Mouse (Mus musculus): ENCODE data around the gene Arhgef40.

The Arhgef40 gene

DNA sequence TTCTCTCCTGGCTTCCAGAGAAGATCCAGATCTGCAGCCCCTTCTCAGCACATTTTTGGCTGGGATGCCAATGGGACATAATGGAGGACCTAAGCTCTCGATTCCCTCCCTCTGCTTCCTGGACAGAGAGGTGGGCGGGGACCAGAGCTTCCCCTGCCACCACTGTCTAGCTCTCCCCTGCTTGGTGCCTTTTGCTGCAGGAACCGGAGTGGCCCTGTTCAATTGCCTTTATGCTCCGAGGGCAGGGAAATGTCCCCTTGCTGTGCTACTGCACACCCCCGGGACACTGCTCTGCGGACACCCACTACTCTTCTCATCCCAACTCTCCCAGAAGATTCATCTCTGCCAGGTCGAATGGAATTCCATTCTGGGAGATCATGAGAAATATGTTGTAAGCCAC is 20.6 kb downstream of the Arhgef40 start:
- DNase-seq, result no peak

DNA sequence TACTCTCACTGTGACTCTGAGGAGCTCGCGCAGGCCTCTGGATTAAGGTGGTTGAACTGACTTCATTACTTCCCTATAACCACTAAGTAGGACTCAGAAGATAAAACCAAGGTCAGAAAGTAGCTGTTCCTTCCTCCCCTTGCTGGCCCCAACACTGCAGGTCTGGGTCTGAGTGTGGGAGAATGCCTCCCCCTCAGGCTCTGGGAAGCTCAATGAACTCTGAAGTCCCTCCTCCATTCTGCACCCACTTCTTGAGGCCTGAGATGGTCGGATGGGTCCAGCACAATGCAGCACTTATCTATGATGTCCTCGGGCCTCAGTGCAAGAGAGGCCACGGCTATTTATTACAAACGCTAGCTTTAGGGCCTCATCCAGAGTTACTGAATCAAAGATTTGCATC is 21.1 kb downstream of the Arhgef40 start:
- no peak for DNase-seq

DNA sequence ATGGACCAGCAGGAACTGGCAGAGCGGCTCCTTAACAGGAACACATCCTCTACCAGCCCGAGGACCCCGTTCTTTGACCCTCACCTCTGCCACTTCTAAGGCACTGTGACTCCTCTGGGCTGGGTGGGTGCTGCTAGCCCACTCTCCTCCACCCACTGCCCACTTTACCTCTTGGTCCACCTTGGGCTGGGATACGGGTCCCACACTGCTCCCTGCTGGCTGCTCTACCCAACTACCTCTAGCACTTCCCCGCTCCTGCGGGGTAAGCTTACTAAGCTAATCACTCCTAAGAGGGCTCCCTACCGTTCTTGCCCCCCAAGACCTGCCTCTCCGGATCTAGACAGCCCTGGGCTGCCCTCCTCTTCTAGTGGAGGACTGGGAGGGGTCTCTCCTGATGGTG is 21.7 kb downstream of the Arhgef40 start:
- DNase-seq, result no peak

DNA sequence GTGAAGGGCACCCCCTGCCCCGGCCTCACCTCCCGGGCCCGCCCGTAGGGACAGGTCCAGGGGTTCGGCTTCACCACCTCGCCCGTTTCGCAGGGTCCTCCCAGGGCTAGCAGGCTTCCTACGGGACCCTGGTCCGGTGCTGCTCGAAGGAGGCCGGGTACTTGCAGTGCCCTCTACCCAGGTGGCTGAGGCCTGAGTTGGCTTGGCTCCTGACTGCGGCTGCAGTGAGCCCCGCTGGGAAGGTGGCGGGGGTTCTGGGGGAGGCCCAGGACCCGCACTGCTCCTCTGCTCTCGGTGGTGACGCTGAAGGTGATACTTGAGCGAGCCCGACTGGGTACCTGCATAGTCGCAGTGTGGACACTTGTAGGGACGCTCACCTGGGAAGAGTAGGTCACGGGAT is 22.3 kb downstream of the Arhgef40 start:
- no peak for DNase-seq

DNA sequence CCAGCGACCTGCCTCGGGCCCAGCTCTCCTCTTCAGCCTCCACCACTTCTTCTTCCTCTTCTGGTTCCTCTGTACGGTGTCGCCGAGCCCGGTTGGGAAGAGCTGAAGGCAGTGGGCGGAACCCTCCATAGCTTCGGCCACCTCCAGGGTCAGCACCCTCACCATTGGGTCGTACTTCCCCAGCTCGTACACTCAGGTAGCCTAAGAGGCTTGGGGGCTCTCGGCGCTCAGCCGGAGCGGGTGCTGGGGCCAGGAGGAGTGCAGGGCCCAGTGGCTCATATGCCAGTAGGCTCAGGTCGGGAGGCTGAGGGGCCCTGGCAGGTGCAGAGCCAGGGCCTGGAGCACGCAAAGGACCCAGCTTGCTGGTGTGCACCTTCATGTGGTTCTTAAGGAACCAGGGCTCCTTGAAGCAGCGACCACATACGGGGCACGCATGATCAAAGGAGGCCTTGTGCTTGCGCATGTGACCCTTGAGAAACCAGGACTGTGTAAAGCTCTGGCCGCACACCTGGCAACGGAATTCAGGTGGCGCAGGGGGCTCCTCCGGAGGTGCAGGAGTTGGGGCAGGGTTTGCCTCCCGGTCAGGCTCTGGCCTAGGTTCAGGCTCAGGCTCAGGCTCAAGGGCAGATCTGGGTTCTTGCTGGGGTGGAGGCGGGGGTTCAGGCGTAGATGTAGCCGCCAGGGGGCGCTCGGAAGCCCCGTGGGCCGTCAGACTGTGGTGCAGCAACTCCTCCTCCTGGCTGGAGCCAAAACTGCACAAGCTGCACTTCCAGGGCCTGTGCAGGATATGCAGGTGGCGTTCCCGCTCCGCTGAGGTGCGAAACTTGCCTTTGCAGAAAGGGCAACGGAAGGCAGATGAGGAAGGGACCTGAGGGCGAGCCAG is 24.0 kb downstream of the Arhgef40 start:
- DNase-seq, result peak; percentile 97

DNA sequence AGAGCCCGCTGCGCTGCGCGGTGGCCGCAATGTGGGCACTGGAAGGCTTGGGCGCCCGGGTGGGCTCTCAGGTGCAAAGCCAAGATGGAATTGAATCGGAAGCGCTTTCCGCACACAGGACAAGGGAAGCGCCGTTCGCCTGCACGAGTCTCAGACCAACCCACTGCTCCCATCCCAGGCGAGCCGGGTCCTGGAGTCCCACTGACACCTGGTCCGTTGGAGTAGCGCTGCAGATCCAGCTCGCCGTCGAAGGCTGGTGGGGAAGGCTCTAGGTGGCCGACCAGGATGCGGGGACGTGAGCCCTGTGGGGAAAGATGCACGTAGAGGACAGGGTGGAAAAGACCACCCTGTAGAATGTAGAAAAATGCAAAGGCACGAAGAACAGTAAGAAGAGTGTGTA is 24.8 kb downstream of the Arhgef40 start:
- no peak for DNase-seq

DNA sequence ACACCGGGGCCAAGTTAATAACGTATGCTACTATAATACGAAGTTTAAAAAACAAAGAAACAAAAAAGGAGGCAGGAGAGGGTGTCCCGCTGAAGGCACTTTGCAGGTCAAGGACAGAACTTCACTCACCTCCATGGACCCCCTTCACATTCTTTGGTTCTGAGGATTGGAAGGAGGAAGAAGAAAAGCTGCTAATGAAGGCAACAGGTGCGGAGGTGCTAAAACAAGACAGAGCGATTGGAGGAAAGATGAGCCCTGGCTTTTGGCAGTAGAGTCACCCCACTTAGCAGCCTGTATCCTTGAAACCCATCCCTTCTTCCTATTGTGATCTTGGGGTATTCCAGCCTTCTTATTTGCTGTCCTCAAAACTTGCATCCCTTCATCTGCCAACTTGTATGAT is 25.3 kb downstream of the Arhgef40 start:
- no peak for DNase-seq

DNA sequence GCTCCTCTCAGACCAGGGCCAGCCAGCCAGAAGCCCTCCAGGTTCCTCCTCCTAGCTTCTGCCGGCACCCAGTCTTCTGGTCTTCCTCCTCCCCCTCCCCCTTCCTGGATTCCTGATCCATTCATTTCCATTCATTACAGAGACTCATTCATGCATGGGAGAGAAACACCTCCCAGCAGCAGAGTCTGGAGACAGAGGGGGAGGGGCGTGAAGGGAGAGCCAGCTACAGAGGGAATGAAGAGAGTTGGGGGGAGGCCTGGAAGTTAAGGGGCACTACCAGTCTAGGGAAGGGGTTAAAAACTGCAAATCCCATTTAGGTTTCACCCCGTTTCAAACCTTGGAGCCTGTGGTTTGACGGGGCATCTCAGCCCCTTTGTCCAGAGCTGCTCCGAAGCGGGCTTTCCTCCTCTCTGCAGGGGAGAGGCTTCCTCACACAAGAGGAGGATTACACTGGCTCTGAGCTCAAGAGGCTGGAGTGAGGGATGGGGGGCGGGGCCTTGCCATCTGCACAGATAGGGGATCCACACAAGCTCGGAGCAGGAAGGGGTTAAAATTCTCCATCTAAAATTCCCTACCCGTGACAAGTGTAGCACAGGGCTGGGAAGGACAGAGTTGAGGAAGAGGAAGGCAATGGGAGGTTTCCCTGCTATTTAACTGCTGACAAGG is 26.1 kb downstream of the Arhgef40 start:
- no peak for DNase-seq

DNA sequence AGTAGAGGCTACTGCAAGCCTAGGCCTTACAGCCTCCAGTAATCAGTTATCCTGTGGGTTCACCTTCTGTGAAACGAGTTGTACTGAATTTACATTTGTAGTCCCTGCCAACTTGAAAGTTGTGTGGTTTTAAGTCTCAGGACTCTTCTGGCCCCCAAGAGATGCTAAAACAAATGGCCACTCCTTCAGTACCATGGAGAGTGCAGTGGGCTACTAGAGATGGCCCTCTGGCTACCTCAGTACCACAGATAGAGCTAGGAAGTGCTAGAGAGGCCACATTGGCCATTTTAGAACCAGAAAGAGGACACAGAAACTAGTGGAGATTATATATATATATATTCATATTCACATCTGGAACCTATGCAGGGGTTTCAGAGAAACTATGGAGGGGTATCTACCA is 27.2 kb downstream of the Arhgef40 start:
- no peak for DNase-seq

DNA sequence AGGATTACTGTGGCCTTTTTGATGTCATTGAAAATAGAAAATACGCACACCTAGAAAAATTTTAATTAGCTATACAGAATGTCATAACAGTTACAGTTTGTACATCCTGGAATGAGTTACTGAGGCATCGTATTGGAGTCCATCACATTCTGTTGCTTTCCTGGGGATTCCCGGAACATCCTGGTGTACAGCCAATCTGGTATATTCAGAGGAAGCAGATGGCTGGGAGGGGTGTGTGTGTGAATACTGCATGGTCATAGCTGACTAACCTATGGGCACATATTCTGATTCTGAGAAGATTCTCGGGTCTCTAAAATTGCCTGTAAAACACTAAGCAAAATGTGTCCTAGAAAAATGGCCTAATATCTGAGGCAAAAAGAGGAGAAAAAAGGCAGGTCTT is 27.6 kb downstream of the Arhgef40 start:
- DNase-seq, result no peak

DNA sequence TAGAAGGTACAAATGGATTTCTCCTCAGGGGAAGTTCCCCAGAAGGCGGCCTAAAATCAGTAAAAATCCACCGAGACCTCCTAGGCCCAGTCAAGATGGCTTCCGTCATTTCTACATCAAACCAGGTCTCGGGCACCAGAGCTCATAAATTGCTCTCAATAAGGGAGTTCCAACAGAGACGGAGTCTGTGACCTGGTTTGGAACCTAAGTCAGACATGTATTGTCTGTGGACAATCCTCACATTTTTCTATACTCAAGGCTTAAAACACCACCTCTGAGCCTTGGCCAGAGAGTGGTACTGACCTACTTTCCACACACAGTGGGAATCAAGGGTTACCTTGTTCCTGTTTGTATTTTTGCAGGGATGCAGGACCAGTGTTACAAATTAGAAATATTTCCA is 28.0 kb downstream of the Arhgef40 start:
- no peak for DNase-seq

DNA sequence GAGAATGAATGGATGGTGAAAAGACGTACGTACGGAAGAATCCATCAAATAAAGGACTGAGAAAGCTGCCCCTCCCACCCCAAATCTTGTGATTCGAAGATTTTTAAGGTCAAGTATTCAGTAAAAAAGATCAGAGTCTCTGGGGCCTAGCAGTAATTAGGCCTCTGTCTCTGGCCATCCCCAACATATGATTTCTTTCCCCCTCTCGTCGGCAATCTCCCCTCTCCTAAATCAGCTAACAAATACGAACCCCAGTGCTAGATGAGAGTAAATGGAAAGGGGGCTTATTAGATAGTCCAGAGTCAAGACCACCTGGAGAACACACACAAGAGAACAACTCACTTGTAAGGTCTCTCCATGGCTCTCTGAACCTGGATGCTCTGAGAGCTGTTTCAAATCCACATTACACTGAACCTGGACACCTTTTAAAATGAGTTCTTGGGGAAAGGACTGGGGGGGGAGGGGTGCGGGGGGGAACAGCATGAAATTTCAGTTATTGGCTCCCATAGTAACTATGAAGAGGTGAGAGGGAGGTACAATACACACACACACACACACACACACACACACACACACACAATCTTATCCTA is 28.6 kb downstream of the Arhgef40 start:
- DNase-seq, result no peak

DNA sequence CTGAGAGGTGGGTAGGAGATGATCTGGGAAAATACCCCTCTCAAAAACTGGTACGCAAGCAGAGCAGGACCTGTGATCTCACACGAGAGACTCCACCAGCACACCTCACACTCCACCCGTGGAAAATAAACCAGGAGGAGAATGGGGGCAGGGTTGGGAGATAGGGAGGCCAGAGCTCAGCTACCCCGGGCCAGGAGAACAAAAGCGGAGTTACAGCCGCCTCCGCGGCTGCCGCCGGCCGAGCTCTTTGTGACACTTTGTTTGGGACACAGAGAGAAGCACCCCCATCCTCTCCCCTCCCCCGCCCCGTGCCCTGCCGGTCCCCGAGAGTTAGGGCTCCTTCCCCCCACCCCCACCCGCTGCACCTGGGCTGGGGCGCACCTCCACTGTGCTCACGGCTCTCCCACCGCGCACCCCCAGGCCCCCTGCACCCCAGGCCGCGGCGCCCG is 29.3 kb downstream of the Arhgef40 start:
- peak; percentile 87 for DNase-seq

DNA sequence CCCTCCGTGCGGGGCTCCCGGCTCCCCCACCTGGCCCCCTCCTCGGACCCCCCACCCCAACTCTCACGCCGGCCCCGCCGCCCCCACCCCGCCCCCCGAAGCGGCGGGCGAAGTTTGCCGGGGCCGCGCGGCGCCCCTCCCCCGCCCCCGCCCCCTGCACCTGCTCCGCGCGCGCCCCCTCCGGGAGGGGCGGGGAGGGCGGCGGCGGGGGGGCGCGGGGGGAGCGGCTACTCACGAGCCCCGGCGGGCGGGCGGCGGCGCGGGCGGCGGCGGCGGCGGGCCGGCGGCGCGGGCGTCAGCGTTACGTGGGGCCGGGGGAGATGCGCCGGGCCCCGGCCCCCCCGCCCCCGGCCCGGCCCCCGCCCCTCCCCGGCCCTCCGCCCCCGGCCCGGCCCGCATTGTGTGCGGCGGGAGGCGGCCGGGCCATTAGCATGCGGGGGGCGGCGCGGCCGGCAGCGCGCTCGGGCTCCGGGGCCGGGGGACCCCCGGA is 29.8 kb downstream of the Arhgef40 start:
- DNase-seq, result no peak

DNA sequence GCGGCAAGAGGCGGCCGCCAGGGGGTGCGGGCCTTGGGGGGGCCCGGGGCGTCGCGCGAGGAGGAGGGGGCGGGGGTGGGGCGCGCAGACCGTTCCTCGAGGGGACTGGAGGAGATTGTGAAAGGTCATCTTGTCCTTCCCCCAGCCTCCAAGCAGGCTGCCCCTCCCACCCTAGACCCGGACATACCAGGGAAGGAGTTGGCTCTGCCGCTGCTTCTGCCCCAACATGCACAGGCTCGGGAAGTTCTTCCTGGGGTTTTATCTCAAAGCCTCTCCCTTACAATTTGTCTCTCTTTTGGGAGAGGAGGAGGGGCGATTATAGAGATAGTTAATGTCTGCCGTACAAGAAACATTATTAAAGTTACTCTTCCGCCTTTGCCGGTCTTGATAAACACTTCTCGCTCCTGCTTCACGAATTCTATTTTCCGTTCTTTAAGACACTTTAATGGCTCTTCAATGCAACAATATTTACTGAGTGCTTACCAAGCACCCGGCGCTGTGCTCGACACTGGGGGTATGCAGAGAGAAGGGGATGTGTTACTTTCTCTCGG is 30.3 kb downstream of the Arhgef40 start:
- peak; percentile 50 for DNase-seq

DNA sequence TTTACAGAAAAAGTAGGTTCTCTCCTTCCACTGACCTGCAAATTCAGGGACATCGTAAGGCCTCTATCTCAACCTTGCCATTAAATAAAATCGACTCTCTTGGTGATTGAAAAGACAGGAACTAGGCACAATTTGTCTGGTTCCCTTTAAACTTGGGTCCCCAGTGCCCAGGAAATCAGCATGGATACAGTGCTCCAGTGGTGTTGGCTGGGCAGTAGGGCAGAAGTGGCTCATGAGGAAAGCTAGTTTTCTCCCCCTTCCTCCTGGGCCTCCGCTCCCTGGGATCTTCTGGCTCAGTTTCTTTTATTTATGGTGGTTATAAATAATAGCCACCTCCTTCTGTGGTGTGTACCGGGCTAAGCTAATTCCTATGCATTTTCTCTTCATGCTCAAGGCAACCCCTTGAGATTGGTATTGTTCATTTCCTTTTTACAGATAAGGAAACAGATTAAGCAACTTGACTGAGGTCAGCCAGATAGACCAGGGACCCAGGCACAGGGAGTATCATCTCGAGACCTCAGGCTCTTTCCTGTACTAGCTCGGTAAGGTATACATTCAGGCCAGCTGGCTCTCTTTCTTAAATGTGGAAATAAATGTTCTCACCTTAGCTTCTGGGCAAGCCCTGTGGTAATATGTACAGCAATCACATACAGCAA is 31.1 kb downstream of the Arhgef40 start, which contains the start of gene Tmem253:
Gene Tmem253, plus strand, starts transcription at position 214 of the 656 bp plus-strand sequence.
- no peak for DNase-seq

DNA sequence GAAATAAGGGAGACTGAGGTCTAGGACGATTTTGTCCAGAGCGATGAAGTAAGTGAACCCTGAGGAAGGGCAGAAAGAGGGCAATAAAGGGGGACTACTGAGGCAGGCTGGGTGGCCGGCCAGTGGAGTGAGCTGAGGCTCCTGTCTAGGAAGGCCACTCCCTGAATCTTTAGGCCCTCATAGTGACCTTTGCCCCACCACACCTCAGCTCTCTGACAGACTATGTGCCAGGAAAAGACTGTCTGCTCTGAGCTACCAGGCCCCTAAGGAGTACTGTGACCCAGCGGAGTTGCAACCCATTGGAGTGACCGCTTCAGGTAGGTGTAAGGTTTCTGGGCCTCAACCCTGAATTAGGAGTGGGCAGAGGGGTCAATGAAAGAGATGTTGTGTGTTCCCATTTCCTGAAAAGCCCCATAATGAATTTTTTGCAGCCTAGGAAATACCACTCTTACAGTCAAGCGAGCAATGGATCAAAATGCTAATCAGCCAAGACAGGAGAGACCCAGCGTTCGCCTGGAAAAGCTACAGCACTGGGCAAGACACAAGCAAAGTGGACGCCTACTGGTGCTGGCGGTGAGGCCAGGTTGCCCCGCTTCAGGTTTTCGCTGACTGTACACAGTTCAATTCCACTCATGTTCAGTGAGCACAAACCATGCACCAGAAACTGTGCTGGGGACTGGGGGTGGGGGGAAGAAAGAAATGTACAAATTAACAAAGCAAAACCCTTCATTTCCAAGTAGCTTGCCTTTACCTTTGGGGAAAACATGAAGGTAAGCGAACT is 32.3 kb downstream of the Arhgef40 start:
- DNase-seq, result no peak

DNA sequence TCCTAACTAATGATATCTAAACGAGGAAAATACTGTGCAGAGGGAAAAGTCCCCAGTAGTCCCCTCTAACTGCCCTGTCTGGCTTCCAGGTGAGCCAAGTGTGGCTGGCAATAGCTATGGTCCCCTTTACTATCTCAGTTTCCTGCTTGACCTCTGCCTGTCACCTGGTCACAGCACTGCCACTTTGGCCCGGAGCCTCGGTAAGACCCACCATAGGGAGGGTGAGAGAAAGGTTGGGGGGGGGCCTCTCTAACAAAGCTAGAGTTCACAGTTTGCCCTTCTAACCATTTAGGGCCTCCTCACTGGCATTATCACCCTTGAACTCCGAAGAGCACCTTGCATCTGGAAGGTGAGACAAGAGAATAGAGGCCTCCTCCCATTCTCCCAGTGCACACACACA is 33.1 kb downstream of the Arhgef40 start:
- DNase-seq, result no peak

DNA sequence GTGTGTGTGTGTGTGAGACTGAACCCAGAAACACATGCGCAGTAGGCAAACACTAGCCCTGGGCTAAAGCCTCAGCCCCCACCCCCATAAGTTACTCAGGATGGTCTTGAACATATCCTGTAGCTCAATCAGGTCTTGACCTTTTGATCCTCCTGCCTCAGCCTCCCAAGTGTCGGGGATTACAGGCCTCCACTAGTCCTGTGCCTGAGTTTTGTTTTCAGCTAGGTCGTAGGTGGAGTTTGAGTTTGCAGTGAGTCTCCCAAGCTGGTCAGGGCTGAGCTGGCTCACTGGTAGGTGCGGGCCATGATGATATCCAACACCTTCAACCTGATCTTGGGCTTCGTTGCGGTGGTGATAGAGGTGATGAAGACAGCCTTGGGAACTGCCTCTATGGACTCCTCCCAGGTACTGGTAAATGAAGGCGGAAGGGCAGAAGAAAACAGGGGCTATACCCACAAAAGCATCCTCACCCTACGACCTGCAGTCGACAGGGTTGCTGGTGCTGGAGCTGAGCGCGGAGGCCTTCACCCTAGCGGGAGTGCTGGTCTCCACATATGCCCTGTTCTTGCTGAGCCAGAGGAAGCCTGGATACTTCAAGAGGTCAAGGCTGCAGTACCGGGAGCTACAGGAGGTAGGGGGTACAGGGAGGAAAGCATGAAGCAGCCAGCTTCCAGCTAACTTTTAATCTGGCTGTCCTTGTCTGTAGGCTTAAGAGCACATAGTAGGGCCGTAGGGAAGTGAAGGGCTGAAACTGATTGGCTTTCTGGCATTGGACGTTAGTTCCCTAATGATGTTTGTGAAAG is 33.9 kb downstream of the Arhgef40 start:
- no peak for DNase-seq

DNA sequence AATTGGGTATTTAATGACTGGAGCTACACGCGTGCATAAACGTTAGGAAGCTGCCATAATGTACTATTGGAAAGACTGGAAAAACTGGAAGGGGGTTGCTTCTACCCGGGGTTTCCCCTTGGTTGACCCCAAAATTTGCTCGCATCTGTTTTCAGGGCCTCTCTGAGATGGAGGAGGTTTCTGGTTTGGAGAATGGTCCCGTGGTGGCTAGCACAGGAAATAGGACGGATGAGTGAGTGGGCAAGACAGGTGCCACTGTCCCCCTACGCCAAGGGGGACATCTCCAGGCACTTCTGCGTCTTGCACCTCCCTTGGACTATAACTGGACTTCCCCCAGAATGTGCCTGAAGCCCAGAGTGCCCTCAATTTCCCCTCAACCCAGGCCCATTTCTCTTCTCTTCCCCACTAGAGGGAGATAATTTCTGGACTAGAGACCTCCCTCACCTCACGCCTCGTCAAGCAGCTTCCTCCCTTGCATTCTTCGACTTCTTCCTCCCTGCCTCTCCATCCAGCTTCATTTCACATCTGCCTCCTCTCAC is 34.6 kb downstream of the Arhgef40 start:
- DNase-seq, result no peak

Measured in thymus, postnatal 25 days (tissue).